Mouse (Mus musculus) MEL (cell line): ENCODE measurements around the gene Dnajb14.
A peak's percentile ranks its signal among the peaks of the same experiment; 100 is the strongest.

Experiments
- CHD2 ChIP-seq: IDR thresholded peaks from 2 replicates; pipeline ENCODE4 v1.6.1; 2011; ENCODE audit warnings: low read length, improper control_type of control experiment
- CTCF ChIP-seq, 3 experiments: IDR thresholded peaks in 2 of 3; conservative IDR thresholded peaks in 1 of 3; 2 replicates each; pipeline ENCODE4 v1.5.1; 2011 to 2012; ENCODE audit warnings: low read length in 3 of 3, low read depth in 2 of 3, mild to moderate bottlenecking in 2 of 3, improper control_type of control experiment in 1 of 3, inconsistent platforms in 1 of 3, mixed read lengths in 1 of 3, moderate library complexity in 1 of 3; ENCODE audit not compliant: control insufficient read depth in 1 of 3, insufficient read depth in 1 of 3, poor library complexity in 1 of 3, severe bottlenecking in 1 of 3
- ELF1 ChIP-seq: IDR thresholded peaks from 2 replicates; pipeline ENCODE4 v1.6.1; 2014; ENCODE audit warnings: low read depth, mild to moderate bottlenecking, inconsistent platforms, low read length, improper control_type of control experiment, moderate library complexity
- EP300 ChIP-seq, 2 experiments: IDR thresholded peaks; 2 replicates each; pipeline ENCODE4 v1.6.1; 2011; ENCODE audit warnings: improper control_type of control experiment in 2 of 2, low read length in 2 of 2, low read depth in 1 of 2, mild to moderate bottlenecking in 1 of 2
- MAFK ChIP-seq: IDR thresholded peaks from 2 replicates; pipeline ENCODE4 v1.6.1; 2011; ENCODE audit warnings: low read depth, mild to moderate bottlenecking, low read length, improper control_type of control experiment, borderline replicate concordance
- NELFE ChIP-seq: IDR thresholded peaks from 2 replicates; pipeline ENCODE4 v1.6.1; 2011; ENCODE audit warnings: low read depth, low read length, improper control_type of control experiment
- POLR2A ChIP-seq, 2 experiments: IDR thresholded peaks; 2 replicates each; pipeline ENCODE4 v1.6.1; 2011 to 2012; ENCODE audit warnings: low read length in 2 of 2, mild to moderate bottlenecking in 2 of 2, control low read depth in 1 of 2, improper control_type of control experiment in 1 of 2, low read depth in 1 of 2, moderate library complexity in 1 of 2; ENCODE audit not compliant: control insufficient read depth in 1 of 2, insufficient read depth in 1 of 2, poor library complexity in 1 of 2
- POLR2AphosphoS5 ChIP-seq: IDR thresholded peaks from 2 replicates; pipeline ENCODE4 v1.6.1; 2012; ENCODE audit warnings: low read depth, borderline replicate concordance, mild to moderate bottlenecking, inconsistent platforms, low read length, moderate library complexity, mixed read lengths
- TCF12 ChIP-seq: IDR thresholded peaks from 2 replicates; pipeline ENCODE4 v1.6.1; 2014; ENCODE audit warnings: low read depth, mild to moderate bottlenecking, inconsistent platforms, low read length, improper control_type of control experiment, moderate library complexity
- UBTF ChIP-seq: IDR thresholded peaks from 2 replicates; pipeline ENCODE4 v1.6.1; 2012; ENCODE audit warnings: low read depth, mild to moderate bottlenecking, inconsistent platforms, low read length, improper control_type of control experiment, moderate library complexity, borderline replicate concordance; ENCODE audit not compliant: insufficient read depth
- ZNF384 ChIP-seq: IDR thresholded peaks from 2 replicates; pipeline ENCODE4 v1.6.1; 2012; ENCODE audit warnings: low read depth, mild to moderate bottlenecking, inconsistent platforms, low read length, improper control_type of control experiment

DNA sequence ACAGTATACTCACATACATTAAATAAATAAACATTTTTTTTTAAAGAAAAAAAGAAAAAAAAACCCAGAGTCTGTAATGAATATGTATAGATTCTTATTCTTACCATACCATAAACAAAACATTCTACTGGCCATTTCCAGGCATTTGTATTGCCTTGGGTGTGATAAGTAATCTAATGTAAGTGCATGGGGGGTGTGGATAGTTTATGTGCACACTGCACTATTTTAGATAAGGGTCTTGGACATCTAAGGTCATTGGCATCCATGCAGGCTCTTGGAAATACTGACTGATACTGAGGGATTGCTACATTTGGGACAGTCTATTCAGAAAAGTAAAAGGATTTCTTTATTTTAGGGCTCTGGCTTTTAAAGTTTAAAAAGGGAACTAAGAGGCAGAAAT, 74.1 kb downstream of the Dnajb14 start:
- TF ChIP-seq CTCF (IDR thresholded peaks at IDR 0.05 in 2 of 3, conservative IDR thresholded peaks at IDR 0.05 in 1 of 3; ENCODE audit: control insufficient read depth in 1 of 3, insufficient read depth in 1 of 3, low read depth in 2 of 3, low read length in 3 of 3, poor library complexity in 1 of 3, severe bottlenecking in 1 of 3) (no peak), NELFE (no peak), POLR2A (IDR thresholded peaks at IDR 0.05; ENCODE audit: control insufficient read depth in 1 of 2, insufficient read depth in 1 of 2, low read depth in 1 of 2, low read length in 2 of 2, poor library complexity in 1 of 2) (no peak), EP300 (IDR thresholded peaks at IDR 0.05; ENCODE audit: low read depth in 1 of 2, low read length in 2 of 2) (peak; percentile 57 to 69; a peak in 3 of 4 replicates), MAFK (no peak), TCF12 (peak; percentile 49; the same call in 1 of the 2 replicates), UBTF (no peak), ZNF384 (peak; percentile 6; the same call in 1 of the 2 replicates), POLR2AphosphoS5 (no peak), CHD2 (no peak), ELF1 (no peak)
